Mouse (Mus musculus) liver, adult 2 months (tissue): ENCODE data around the gene Tarsl2. TPM values are rescaled to one million over a fixed set of nuclear protein-coding genes. Genes with fewer than 3 reads are reported as not detected.

Experiments
- DNase-seq: peaks from one replicate; pipeline ENCODE4 v3.0.0-alpha.2; 2011; ENCODE audit warnings: low read depth, low spot score; ENCODE audit errors: extremely low read depth
- H3K27ac ChIP-seq: fragments of 200-500 bp; replicated peaks from 2 replicates; pipeline ENCODE4 v1.5.1; 2012; ENCODE audit warnings: low read depth, mild to moderate bottlenecking, control low read depth, inconsistent platforms, low read length; ENCODE audit not compliant: insufficient read depth
- H3K27me3 ChIP-seq: fragments of 200-500 bp; 2 replicates; pipeline ENCODE4 v1.6.1; 2012; ENCODE audit warnings: mild to moderate bottlenecking, moderate library complexity, low read length, inconsistent platforms; ENCODE audit not compliant: control insufficient read depth, insufficient read depth
- H3K36me3 ChIP-seq: fragments of 200-500 bp; 2 replicates; pipeline ENCODE4 v1.6.1; 2012; ENCODE audit warnings: low read length, inconsistent platforms; ENCODE audit not compliant: control insufficient read depth, insufficient read depth
- H3K4me1 ChIP-seq: fragments of 200-500 bp; 2 replicates; pipeline ENCODE4 v1.6.1; 2011; ENCODE audit warnings: low read length; ENCODE audit not compliant: control insufficient read depth, insufficient read depth
- H3K4me3 ChIP-seq: fragments of 200-500 bp; 2 replicates; pipeline ENCODE4 v1.5.1; 2011; ENCODE audit warnings: low read depth, mild to moderate bottlenecking, control low read depth, low read length, moderate library complexity; ENCODE audit not compliant: insufficient read depth
- H3K79me2 ChIP-seq: fragments of 200-500 bp; 2 replicates; pipeline ENCODE4 v1.6.1; 2012; ENCODE audit warnings: inconsistent platforms, mild to moderate bottlenecking, low read length, moderate library complexity; ENCODE audit not compliant: control insufficient read depth, insufficient read depth
- H3K9ac ChIP-seq: fragments of 200-500 bp; 2 replicates; pipeline ENCODE4 v1.6.1; 2012; ENCODE audit warnings: low read depth, mild to moderate bottlenecking, control low read depth, inconsistent platforms, low read length
- CTCF ChIP-seq: fragments of 200-500 bp; IDR thresholded peaks from 2 replicates; pipeline ENCODE4 v1.5.1; 2011; ENCODE audit warnings: low read depth, low read length, control low read depth
- POLR2A ChIP-seq: fragments of 200-500 bp; IDR thresholded peaks from 2 replicates; pipeline ENCODE4 v1.6.1; 2011; ENCODE audit warnings: low read length, control low read depth; ENCODE audit not compliant: insufficient read depth; ENCODE audit errors: extremely low read depth
- WGBS: fragments of 180-500 bp; shearing (Covaris S2); methylation state at CpG from one replicate; pipeline ENCODE4 v1.1.7; 2018; 5-methylcytosine and 5-hydroxymethylcytosine counted together
- polyA plus RNA-seq: library from polyadenylated mRNA; depleted of rRNA; stranded (reverse); fragments of >200 nt; gene quantifications from 2 replicates; pipeline ENCODE4 v1.2.3, GENCODE M21; 2012
- total RNA-seq: library from RNA; depleted of rRNA; stranded (reverse); fragments of >200 nt; gene quantifications from 2 replicates; pipeline ENCODE4 v1.2.3, GENCODE M21; 2014

The Tarsl2 gene
- total and polyA plus RNA-seq, 2 experiments, result 3.6 to 10.1 TPM

- Histone ChIP-seq H3K27ac (no peak overlapping the region), H3K79me2 (no peaks in the 10 kb centered on the region), H3K4me1 (no peaks in the 10 kb centered on the region), H3K4me3 (no peak overlapping the region), H3K36me3 (peaks cover 29% of the 10 kb centered on the region; the same call in 1 of the 2 replicates), H3K27me3 (no peaks in the 10 kb centered on the region), H3K9ac (no peak overlapping the region)
- WGBS, result 94% methylated on average over 11 of the region's 11 CpGs
- TF ChIP-seq POLR2A, result no peak
- DNase-seq, result no peak
These were observed 18.6 kb downstream of the Tarsl2 start for GRCm38 (mm10) chr7:65663225-65663790.

GRCm38 (mm10) chr7:65663886-65664285, 19.2 kb downstream of the Tarsl2 start:
- DNase-seq, result no peak
- Histone ChIP-seq H3K9ac (no peak overlapping the region), H3K79me2 (no peaks in the 10 kb centered on the region), H3K4me1 (no peaks in the 10 kb centered on the region), H3K36me3 (peaks cover 29% of the 10 kb centered on the region; the same call in 1 of the 2 replicates), H3K27ac (no peak overlapping the region), H3K4me3 (no peak overlapping the region), H3K27me3 (no peaks in the 10 kb centered on the region)
- no peak for TF ChIP-seq CTCF
- TF ChIP-seq POLR2A, result no peak
- 82% methylated on average over 14 of the region's 14 CpGs for WGBS

GRCm38 (mm10) chr7:65667491-65667890, 22.8 kb downstream of the Tarsl2 start:
- 94% methylated on average over 6 of the region's 6 CpGs for WGBS

GRCm38 (mm10) chr7:65678050-65678449, 33.4 kb downstream of the Tarsl2 start:
- 73% methylated on average over 10 of the region's 10 CpGs for WGBS
- Histone ChIP-seq H3K4me1 (no peaks in the 10 kb centered on the region), H3K79me2 (no peaks in the 10 kb centered on the region), H3K9ac (no peak overlapping the region), H3K36me3 (peaks cover 3% of the 10 kb centered on the region; the same call in 1 of the 2 replicates), H3K27ac (no peak overlapping the region), H3K27me3 (no peaks in the 10 kb centered on the region), H3K4me3 (no peak overlapping the region)
- DNase-seq, result peak; percentile 65
- TF ChIP-seq CTCF (no peak), POLR2A (no peak)

More at GRCm38 (mm10) chr7:65667491-65667890, 22.8 kb downstream of the Tarsl2 start:
- DNase-seq, result no peak
- H3K4me1 ChIP-seq, result no peaks in the 10 kb centered on the region
- H3K36me3 ChIP-seq, result peaks cover 19% of the 10 kb centered on the region; the same call in 1 of the 2 replicates
- TF ChIP-seq CTCF (no peak), POLR2A (no peak)
- H3K9ac ChIP-seq, result no peak overlapping the region
- no peaks in the 10 kb centered on the region for H3K27me3 ChIP-seq
- H3K27ac ChIP-seq, result no peak overlapping the region
- no peaks in the 10 kb centered on the region for H3K79me2 ChIP-seq
- H3K4me3 ChIP-seq, result no peak overlapping the region

- no peak for DNase-seq
- peaks cover 3% of the 10 kb centered on the region; the same call in 1 of the 2 replicates for H3K36me3 ChIP-seq
- no peak overlapping the region for H3K27ac ChIP-seq
- no peak overlapping the region for H3K4me3 ChIP-seq
- no peaks in the 10 kb centered on the region for H3K79me2 ChIP-seq
- no peak for TF ChIP-seq POLR2A
- TF ChIP-seq CTCF, result no peak
- H3K27me3 ChIP-seq, result no peaks in the 10 kb centered on the region
- H3K9ac ChIP-seq, result no peak overlapping the region
- no peaks in the 10 kb centered on the region for H3K4me1 ChIP-seq
- WGBS, result 78% methylated on average over 7 of the region's 7 CpGs
These were observed 34.4 kb downstream of the Tarsl2 start for GRCm38 (mm10) chr7:65678900-65679595.

GRCm38 (mm10) chr7:65681166-65681565, 36.5 kb downstream of the Tarsl2 start:
- peaks cover 3% of the 10 kb centered on the region; the same call in 1 of the 2 replicates for H3K36me3 ChIP-seq
- TF ChIP-seq CTCF, result no peak
- TF ChIP-seq POLR2A, result no peak
- no peaks in the 10 kb centered on the region for H3K4me1 ChIP-seq
- no peaks in the 10 kb centered on the region for H3K27me3 ChIP-seq
- no peak overlapping the region for H3K9ac ChIP-seq
- 67% methylated on average over 5 of the region's 5 CpGs for WGBS
- no peak overlapping the region for H3K4me3 ChIP-seq
- no peak overlapping the region for H3K27ac ChIP-seq
- no peaks in the 10 kb centered on the region for H3K79me2 ChIP-seq
- DNase-seq, result no peak
